Mouse (Mus musculus) neural tube, embryonic 15.5 days (tissue): Measurements from ENCODE around the gene Srcin1. TPM values are rescaled to one million over a fixed set of nuclear protein-coding genes. Genes with fewer than 3 reads are reported as not detected.

Experiments used
- ATAC-seq: fragments of 200-750 bp; cut with Nextera tagmentation; 2 replicates; pipeline ENCODE4 v1.8.0; 2017; ENCODE audit warnings: mild to moderate bottlenecking, moderate TSS enrichment, moderate library complexity; ENCODE audit not compliant: low FRiP score
- H3K27ac ChIP-seq: fragments of 300-500 bp; sonication (generic); replicated peaks from 2 replicates; pipeline ENCODE4 v1.5.1; 2015; ENCODE audit warnings: mild to moderate bottlenecking, inconsistent platforms
- H3K27me3 ChIP-seq: fragments of 300-500 bp; sonication (generic); replicated peaks from 2 replicates; pipeline ENCODE4 v1.6.1; 2015; ENCODE audit warnings: inconsistent platforms
- H3K36me3 ChIP-seq: fragments of 300-500 bp; sonication (generic); 2 replicates; pipeline ENCODE4 v1.6.1; 2015; ENCODE audit warnings: inconsistent platforms
- H3K4me1 ChIP-seq: fragments of 300-500 bp; sonication (generic); 2 replicates; pipeline ENCODE4 v1.6.1; 2015; ENCODE audit warnings: inconsistent platforms
- H3K4me2 ChIP-seq: fragments of 300-500 bp; sonication (generic); 2 replicates; pipeline ENCODE4 v1.6.1; 2015; ENCODE audit warnings: inconsistent platforms, mild to moderate bottlenecking, moderate library complexity
- H3K4me3 ChIP-seq: fragments of 300-500 bp; sonication (generic); replicated peaks from 2 replicates; pipeline ENCODE4 v1.5.1; 2015; ENCODE audit warnings: mild to moderate bottlenecking, inconsistent platforms
- H3K9ac ChIP-seq: fragments of 300-500 bp; sonication (generic); replicated peaks from 2 replicates; pipeline ENCODE4 v1.6.1; 2015; ENCODE audit warnings: mild to moderate bottlenecking, inconsistent platforms
- H3K9me3 ChIP-seq: fragments of 300-500 bp; sonication (generic); replicated peaks from 2 replicates; pipeline ENCODE4 v1.6.1; 2016; ENCODE audit warnings: inconsistent platforms
- WGBS: fragments of 180-500 bp; shearing (Covaris S2); methylation state at CpG from one replicate; pipeline ENCODE4 v1.1.7; 2015; ENCODE audit warnings: mixed read lengths; 5-methylcytosine and 5-hydroxymethylcytosine counted together
- polyA plus RNA-seq: library from polyadenylated mRNA; unstranded; fragments of >200 nt; fragmentation: Nextera tagmentation; extraction: Ambion mirVana; gene quantifications from 2 replicates; pipeline ENCODE4 v1.2.1, GENCODE M21; 2015

The Srcin1 gene
- polyA plus RNA-seq, 1 experiment from 2014 or later: 10.5 TPM

- no peak for ATAC-seq
- WGBS: 84% methylated on average over 4 of the region's 4 CpGs
- Histone ChIP-seq H3K27me3 (peaks cover 58% of the 10 kb centered on the region), H3K27ac (no peak overlapping the region), H3K4me3 (no peak overlapping the region), H3K36me3 (peaks cover 34% of the 10 kb centered on the region), H3K9ac (no peak overlapping the region), H3K4me1 (peaks cover 14% of the 10 kb centered on the region), H3K9me3 (no peaks in the 10 kb centered on the region), H3K4me2 (no peak overlapping the region)
Observed at GRCm38 (mm10) chr11:97497543-97497942, 78.4 kb downstream of the Srcin1 start.

- no peak for ATAC-seq
- peaks cover 15% of the 10 kb centered on the region for H3K27me3 ChIP-seq
- H3K27ac ChIP-seq: no peak overlapping the region
- H3K4me1 ChIP-seq: no peaks in the 10 kb centered on the region
- H3K9me3 ChIP-seq: no peaks in the 10 kb centered on the region
- no peak overlapping the region for H3K9ac ChIP-seq
- 82% methylated on average over 3 of the region's 3 CpGs for WGBS
- no peak overlapping the region for H3K4me3 ChIP-seq
- H3K4me2 ChIP-seq: no peak overlapping the region
- H3K36me3 ChIP-seq: peaks cover 47% of the 10 kb centered on the region
Observed at GRCm38 (mm10) chr11:97492836-97493235, 83.2 kb downstream of the Srcin1 start.

GRCm38 (mm10) chr11:97491640-97492039 lies 84.3 kb downstream of the Srcin1 start:
- no peaks in the 10 kb centered on the region for H3K4me1 ChIP-seq
- H3K36me3 ChIP-seq: peaks cover 47% of the 10 kb centered on the region
- no peak overlapping the region for H3K4me3 ChIP-seq
- no peak overlapping the region for H3K9ac ChIP-seq
- H3K9me3 ChIP-seq: no peaks in the 10 kb centered on the region
- H3K27me3 ChIP-seq: peaks cover 3% of the 10 kb centered on the region; the same call in 1 of the 2 replicates
- no peak overlapping the region for H3K27ac ChIP-seq
- no peak overlapping the region for H3K4me2 ChIP-seq
- WGBS: 76% methylated on average over 10 of the region's 10 CpGs
- no peak for ATAC-seq

- Histone ChIP-seq H3K9ac (no peak overlapping the region), H3K36me3 (peaks cover 56% of the 10 kb centered on the region), H3K4me1 (no peaks in the 10 kb centered on the region), H3K4me2 (no peak overlapping the region), H3K27ac (no peak overlapping the region), H3K4me3 (no peak overlapping the region), H3K9me3 (no peaks in the 10 kb centered on the region), H3K27me3 (no peaks in the 10 kb centered on the region)
- 20% methylated on average over 16 of the region's 16 CpGs for WGBS
- ATAC-seq: no peak; the same call in 1 of the 2 replicates
Observed at GRCm38 (mm10) chr11:97489589-97490324, 86.2 kb downstream of the Srcin1 start.

DNA sequence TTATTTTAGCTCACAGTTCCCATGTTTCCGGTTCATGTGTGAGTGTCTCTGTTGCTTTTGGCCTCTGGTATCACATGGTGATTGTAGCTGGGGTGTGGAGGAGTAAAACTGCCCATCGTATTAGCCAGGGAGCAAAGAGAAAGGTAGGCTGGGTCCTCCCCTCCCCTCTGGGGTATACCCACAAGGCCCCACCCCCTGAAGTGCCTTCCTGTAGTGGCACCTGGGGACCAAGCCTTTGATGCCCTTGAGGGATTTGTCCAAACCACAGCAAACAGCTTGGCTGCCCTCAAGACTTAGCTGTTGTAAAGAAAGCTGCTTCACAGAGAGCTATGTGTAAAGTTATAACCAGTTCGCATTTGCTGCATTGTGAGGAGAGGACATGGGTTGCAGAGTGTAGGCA lies 88.3 kb downstream of the Srcin1 start:
- ATAC-seq: no peak
- Histone ChIP-seq H3K27me3 (no peaks in the 10 kb centered on the region), H3K4me1 (no peaks in the 10 kb centered on the region), H3K4me3 (no peak overlapping the region), H3K36me3 (peaks cover 53% of the 10 kb centered on the region), H3K9ac (no peak overlapping the region), H3K4me2 (no peak overlapping the region), H3K27ac (no peak overlapping the region), H3K9me3 (no peaks in the 10 kb centered on the region)
- WGBS: 82% methylated on average over 3 of the region's 3 CpGs

DNA sequence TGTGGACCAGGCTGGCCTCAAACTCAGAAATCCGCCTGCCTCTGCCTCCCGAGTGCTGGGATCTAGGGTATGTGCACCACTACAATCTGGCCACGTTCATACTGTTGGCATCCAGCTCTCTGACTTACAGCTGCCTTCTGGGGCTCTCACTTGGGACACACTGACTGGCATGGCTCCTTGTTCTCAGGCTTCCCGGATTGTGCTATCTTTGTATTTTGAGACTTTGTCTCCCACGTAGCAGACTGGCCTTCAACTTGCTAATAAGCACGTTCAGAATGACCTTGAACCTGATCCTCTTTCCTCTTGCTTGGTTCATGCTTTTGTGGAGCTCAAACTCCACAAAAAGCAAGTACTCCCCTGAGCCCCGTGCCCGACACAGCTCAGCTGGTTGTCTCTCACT lies 90.3 kb downstream of the Srcin1 start:
- WGBS: 84% methylated on average over 8 of the region's 8 CpGs
- no peak overlapping the region for H3K4me2 ChIP-seq
- no peaks in the 10 kb centered on the region for H3K4me1 ChIP-seq
- H3K27me3 ChIP-seq: no peaks in the 10 kb centered on the region
- no peak overlapping the region for H3K9ac ChIP-seq
- H3K27ac ChIP-seq: no peak overlapping the region
- H3K36me3 ChIP-seq: peaks cover 48% of the 10 kb centered on the region
- H3K4me3 ChIP-seq: no peak overlapping the region
- H3K9me3 ChIP-seq: no peaks in the 10 kb centered on the region
- ATAC-seq: no peak

DNA sequence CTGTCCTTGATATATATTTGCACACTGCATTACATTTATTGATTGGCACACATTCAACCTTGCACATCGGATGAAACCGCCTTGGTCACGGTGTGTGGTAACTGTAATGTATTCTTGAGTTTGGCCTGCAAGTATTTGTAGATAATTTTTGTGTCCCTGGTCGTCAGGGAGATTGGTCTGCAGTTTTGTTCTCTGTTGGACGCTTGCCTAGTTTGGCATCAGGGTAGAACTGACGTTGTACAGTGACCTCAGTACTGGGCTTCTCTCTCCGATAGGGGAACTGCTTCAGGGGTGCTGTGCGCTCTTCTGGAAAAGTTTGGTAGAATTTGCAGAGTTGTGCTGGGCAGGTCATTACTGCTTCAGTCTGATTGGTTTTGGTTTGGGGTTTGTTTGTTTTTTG lies 96.2 kb downstream of the Srcin1 start:
- H3K4me3 ChIP-seq: no peak overlapping the region
- H3K4me1 ChIP-seq: no peaks in the 10 kb centered on the region
- H3K36me3 ChIP-seq: peaks cover 69% of the 10 kb centered on the region
- H3K9ac ChIP-seq: no peak overlapping the region
- no peak overlapping the region for H3K27ac ChIP-seq
- no peaks in the 10 kb centered on the region for H3K27me3 ChIP-seq
- no peaks in the 10 kb centered on the region for H3K9me3 ChIP-seq
- no peak for ATAC-seq
- H3K4me2 ChIP-seq: no peak overlapping the region
- 72% methylated on average over 8 of the region's 8 CpGs for whole genome bisulfite sequencing

DNA sequence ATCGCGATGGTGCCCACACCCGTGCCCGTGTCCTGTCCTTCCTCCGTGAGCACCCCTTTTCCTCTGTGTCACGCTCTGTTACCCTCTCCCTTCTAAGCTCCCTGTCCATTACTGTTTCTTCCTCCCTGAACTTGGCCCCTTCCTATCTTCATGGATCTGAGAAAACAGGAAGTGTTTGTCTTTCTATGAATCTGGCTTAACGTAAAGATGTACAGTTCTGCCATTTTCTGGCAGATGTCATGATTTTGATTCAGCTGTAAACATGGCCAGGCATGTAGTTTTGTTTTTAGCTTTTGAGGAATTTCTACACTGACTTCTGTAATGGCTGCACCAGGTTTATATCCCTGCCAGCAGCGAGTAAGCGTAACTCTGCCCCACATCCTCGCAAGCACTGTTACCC lies 96.9 kb downstream of the Srcin1 start:
- ATAC-seq: no peak
- peaks cover 73% of the 10 kb centered on the region for H3K36me3 ChIP-seq
- H3K4me3 ChIP-seq: no peak overlapping the region
- H3K4me1 ChIP-seq: no peaks in the 10 kb centered on the region
- no peak overlapping the region for H3K4me2 ChIP-seq
- H3K27me3 ChIP-seq: no peaks in the 10 kb centered on the region
- H3K9ac ChIP-seq: no peak overlapping the region
- no peak overlapping the region for H3K27ac ChIP-seq
- 93% methylated on average over 10 of the region's 10 CpGs for WGBS
- no peaks in the 10 kb centered on the region for H3K9me3 ChIP-seq

GRCm38 (mm10) chr11:97478345-97478744 lies 97.6 kb downstream of the Srcin1 start:
- Histone ChIP-seq H3K9ac (no peak overlapping the region), H3K27ac (no peak overlapping the region), H3K4me2 (no peak overlapping the region), H3K36me3 (peaks cover 80% of the 10 kb centered on the region), H3K27me3 (no peaks in the 10 kb centered on the region), H3K9me3 (no peaks in the 10 kb centered on the region), H3K4me3 (no peak overlapping the region), H3K4me1 (no peaks in the 10 kb centered on the region)
- no peak for ATAC-seq
- WGBS: 88% methylated on average over 6 of the region's 6 CpGs

DNA sequence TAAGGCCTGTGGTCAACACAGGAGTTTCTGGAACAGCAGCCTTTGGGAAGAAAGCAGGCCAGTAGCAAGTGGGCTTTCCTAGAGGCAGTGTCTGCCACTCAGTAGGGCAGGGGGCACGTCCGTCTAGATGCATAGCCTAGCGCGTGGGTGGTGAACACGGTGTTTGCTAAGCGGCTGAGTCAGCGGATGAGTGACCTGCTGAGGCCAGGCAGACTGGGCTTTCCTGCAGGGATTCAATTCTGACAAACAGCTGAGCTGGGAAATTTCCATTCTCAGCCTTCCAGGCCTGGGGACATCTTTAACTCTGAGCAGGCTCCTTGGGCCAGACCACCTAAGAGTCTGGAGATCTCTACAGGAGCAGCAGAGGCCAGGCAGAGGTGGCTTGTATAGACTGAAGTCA lies 98.6 kb downstream of the Srcin1 start:
- WGBS: 72% methylated on average over 7 of the region's 7 CpGs
- Histone ChIP-seq H3K9ac (no peak overlapping the region; the same call in 1 of the 2 replicates), H3K4me1 (no peaks in the 10 kb centered on the region), H3K4me3 (no peak overlapping the region), H3K27ac (no peak overlapping the region), H3K27me3 (no peaks in the 10 kb centered on the region), H3K36me3 (peaks cover 79% of the 10 kb centered on the region), H3K9me3 (no peaks in the 10 kb centered on the region), H3K4me2 (no peak overlapping the region)
- no peak for ATAC-seq

- H3K27me3 ChIP-seq: no peaks in the 10 kb centered on the region
- H3K4me3 ChIP-seq: no peak overlapping the region
- ATAC-seq: peak; percentile 65
- WGBS: 57% methylated on average over 8 of the region's 8 CpGs
- no peaks in the 10 kb centered on the region for H3K9me3 ChIP-seq
- no peak overlapping the region for H3K27ac ChIP-seq
- H3K9ac ChIP-seq: no peak overlapping the region
- H3K4me1 ChIP-seq: no peaks in the 10 kb centered on the region
- peaks cover 80% of the 10 kb centered on the region for H3K36me3 ChIP-seq
- H3K4me2 ChIP-seq: no peak overlapping the region
Observed at GRCm38 (mm10) chr11:97476334-97477095, 99.5 kb downstream of the Srcin1 start.

DNA sequence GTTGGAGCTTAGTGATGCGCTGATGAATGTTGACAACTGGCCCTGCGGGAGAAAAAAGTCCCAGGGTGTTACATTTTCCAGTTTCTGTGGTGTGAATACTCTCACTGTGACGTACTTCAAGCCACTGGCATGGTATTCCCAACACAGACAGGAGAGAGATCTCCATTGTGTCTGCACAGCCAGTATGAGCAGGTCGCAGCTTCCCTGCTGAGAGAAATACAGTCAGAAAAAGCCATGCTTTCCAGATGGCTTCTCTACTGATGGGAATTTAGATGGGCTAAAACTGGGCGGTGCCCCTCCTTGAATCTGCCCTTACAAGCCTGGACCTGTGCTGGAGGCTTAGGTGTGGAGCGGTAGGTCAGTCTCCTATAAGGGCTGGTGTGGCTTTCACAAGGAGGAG lies 104.7 kb downstream of the Srcin1 start:
- ATAC-seq: no peak
- Histone ChIP-seq H3K4me3 (no peak overlapping the region), H3K9ac (no peak overlapping the region), H3K9me3 (no peaks in the 10 kb centered on the region), H3K4me2 (no peak overlapping the region), H3K27ac (no peak overlapping the region), H3K27me3 (no peaks in the 10 kb centered on the region), H3K4me1 (no peaks in the 10 kb centered on the region), H3K36me3 (peaks cover 73% of the 10 kb centered on the region)
- 84% methylated on average over 6 of the region's 6 CpGs for WGBS
